Mouse (Mus musculus): ENCODE results near the gene Nxf2. TPM values are rescaled to one million over a fixed set of nuclear protein-coding genes. Genes with fewer than 3 reads are reported as not detected.
A peak's percentile ranks its signal among the peaks of the same experiment; 100 is the strongest.

The Nxf2 gene
- 0.47 and 1.1 TPM in 2 replicates for polyA plus RNA-seq (2016; fragmentation: Nextera tagmentation; extraction: Ambion mirVana)

GRCm38 (mm10) chrX:134964546-134964945, at the start of gene Nxf2:
Gene Nxf2 (minus strand): TSS chrX:134964754.
- ATAC-seq (ENCODE audit: low FRiP score) = no peak
- no peaks in the 10 kb centered on the region; the same call in 1 of the 2 replicates for H3K27me3 ChIP-seq
- H3K27ac ChIP-seq = no peak within 1 kb of the TSS
- H3K4me3 ChIP-seq = peak within 1 kb of the TSS; percentile 32
- no peak within 1 kb of the TSS for H3K9ac ChIP-seq
- H3K4me2 ChIP-seq (replicated peaks) = peak within 1 kb of the TSS; percentile 47
- no peaks in the 10 kb centered on the region for H3K9me3 ChIP-seq (replicated peaks)
- 92% methylated on average over 19 of the region's 19 CpGs for WGBS
- H3K36me3 ChIP-seq = no peaks in the 10 kb centered on the region
- H3K4me1 ChIP-seq = no peaks in the 10 kb centered on the region

GRCm38 (mm10) chrX:135011381-135011780, 46.8 kb upstream of the Nxf2 start:
- H3K4me1 ChIP-seq = no peaks in the 10 kb centered on the region
- no peak for ATAC-seq (ENCODE audit: low FRiP score)
- H3K27me3 ChIP-seq = peaks cover 21% of the 10 kb centered on the region
- no peak overlapping the region for H3K27ac ChIP-seq
- no peaks in the 10 kb centered on the region for H3K36me3 ChIP-seq
- no peak overlapping the region for H3K9ac ChIP-seq
- no peak overlapping the region for H3K4me3 ChIP-seq
- no peaks in the 10 kb centered on the region for H3K9me3 ChIP-seq (replicated peaks)
- 45% methylated on average over 3 of the region's 3 CpGs for WGBS
- no peak overlapping the region for H3K4me2 ChIP-seq (replicated peaks)

- WGBS = 34% methylated on average over 6 of the region's 6 CpGs
- H3K27ac ChIP-seq = no peak overlapping the region
- H3K36me3 ChIP-seq = no peaks in the 10 kb centered on the region
- peaks cover 13% of the 10 kb centered on the region for H3K27me3 ChIP-seq
- ATAC-seq (ENCODE audit: low FRiP score) = peak; percentile 42; the same call in 1 of the 2 replicates
- H3K4me3 ChIP-seq = peak overlapping the region; percentile 58
- H3K9ac ChIP-seq = no peak overlapping the region
- H3K4me2 ChIP-seq (replicated peaks) = peak overlapping the region; percentile 42
- H3K4me1 ChIP-seq = no peaks in the 10 kb centered on the region
- H3K9me3 ChIP-seq (replicated peaks) = no peaks in the 10 kb centered on the region
Observed at GRCm38 (mm10) chrX:135009471-135009815, 44.9 kb upstream of the Nxf2 start.

- no peaks in the 10 kb centered on the region for H3K36me3 ChIP-seq
- H3K4me1 ChIP-seq = no peaks in the 10 kb centered on the region
- H3K9ac ChIP-seq = peak within 1 kb of the TSS; percentile 78
- peaks cover 13% of the 10 kb centered on the region for H3K27me3 ChIP-seq
- peak within 1 kb of the TSS; percentile 49 for H3K4me2 ChIP-seq (replicated peaks)
- peak; percentile 99 for ATAC-seq (ENCODE audit: low FRiP score)
- H3K4me3 ChIP-seq = peak within 1 kb of the TSS; percentile 58
- H3K27ac ChIP-seq = peak within 1 kb of the TSS; percentile 95
- no peaks in the 10 kb centered on the region for H3K9me3 ChIP-seq (replicated peaks)
- WGBS = 26% methylated on average over 49 of the region's 65 CpGs
Observed at GRCm38 (mm10) chrX:135008720-135009470, 44.3 kb upstream of the Nxf2 start, which contains the start of gene Zmat1. Gene Zmat1 (minus strand): TSS chrX:135009209.

- H3K27me3 ChIP-seq = peaks cover 13% of the 10 kb centered on the region
- peak overlapping the region; percentile 49 for H3K4me2 ChIP-seq (replicated peaks)
- no peaks in the 10 kb centered on the region for H3K36me3 ChIP-seq
- no peak overlapping the region; the same call in 1 of the 2 replicates for H3K9ac ChIP-seq
- H3K9me3 ChIP-seq (replicated peaks) = no peaks in the 10 kb centered on the region
- no peak for ATAC-seq (ENCODE audit: low FRiP score)
- WGBS = 37% methylated on average over 5 of the region's 5 CpGs
- H3K4me1 ChIP-seq = no peaks in the 10 kb centered on the region
- H3K27ac ChIP-seq = no peak overlapping the region
- peak overlapping the region; percentile 58 for H3K4me3 ChIP-seq
Observed at GRCm38 (mm10) chrX:135008021-135008420, 43.5 kb upstream of the Nxf2 start.

GRCm38 (mm10) chrX:134963305-134964094, 1.1 kb downstream of the Nxf2 start:
- 0 out of 2 replicates have a peak, but pooled peaks cover 4% of the 10 kb centered on the region for H3K27me3 ChIP-seq
- no peak overlapping the region for H3K9ac ChIP-seq
- WGBS = 48% methylated on average over 42 of the region's 53 CpGs
- H3K9me3 ChIP-seq (replicated peaks) = no peaks in the 10 kb centered on the region
- H3K4me1 ChIP-seq = no peaks in the 10 kb centered on the region
- H3K36me3 ChIP-seq = no peaks in the 10 kb centered on the region
- ATAC-seq (ENCODE audit: low FRiP score) = peak; percentile 89
- no peak overlapping the region for H3K27ac ChIP-seq
- peak overlapping the region; percentile 32 for H3K4me3 ChIP-seq
- H3K4me2 ChIP-seq (replicated peaks) = peak overlapping the region; percentile 47

- Histone ChIP-seq H3K4me1 (no peaks in the 10 kb centered on the region), H3K9me3 (replicated peaks) (no peaks in the 10 kb centered on the region), H3K9ac (no peak overlapping the region), H3K27me3 (peaks cover 4% of the 10 kb centered on the region; the same call in 1 of the 2 replicates), H3K27ac (no peak overlapping the region), H3K36me3 (no peaks in the 10 kb centered on the region), H3K4me2 (replicated peaks) (no peak overlapping the region), H3K4me3 (no peak overlapping the region)
- no peak for ATAC-seq (ENCODE audit: low FRiP score)
- WGBS = 38% methylated on average over 5 of the region's 5 CpGs
Observed at GRCm38 (mm10) chrX:134930361-134930760, 34.2 kb downstream of the Nxf2 start.

- H3K4me1 ChIP-seq = no peaks in the 10 kb centered on the region
- no peak overlapping the region for H3K9ac ChIP-seq
- H3K27me3 ChIP-seq = peaks cover 4% of the 10 kb centered on the region; the same call in 1 of the 2 replicates
- no peak overlapping the region for H3K4me2 ChIP-seq (replicated peaks)
- no peaks in the 10 kb centered on the region for H3K9me3 ChIP-seq (replicated peaks)
- 80% methylated on average over 5 of the region's 5 CpGs for WGBS
- no peaks in the 10 kb centered on the region for H3K36me3 ChIP-seq
- no peak overlapping the region for H3K27ac ChIP-seq
- ATAC-seq (ENCODE audit: low FRiP score) = no peak
- no peak overlapping the region for H3K4me3 ChIP-seq
Observed at GRCm38 (mm10) chrX:134929927-134930326, 34.6 kb downstream of the Nxf2 start.

GRCm38 (mm10) chrX:134925058-134925457, 39.5 kb downstream of the Nxf2 start:
- ATAC-seq (ENCODE audit: low FRiP score) = no peak
- Histone ChIP-seq H3K36me3 (no peaks in the 10 kb centered on the region), H3K27ac (no peak overlapping the region)

GRCm38 (mm10) chrX:134923675-134924424, 40.7 kb downstream of the Nxf2 start:
- Histone ChIP-seq H3K4me1 (no peaks in the 10 kb centered on the region), H3K36me3 (no peaks in the 10 kb centered on the region), H3K4me2 (replicated peaks) (no peak overlapping the region), H3K27me3 (peaks cover 4% of the 10 kb centered on the region; the same call in 1 of the 2 replicates), H3K27ac (no peak overlapping the region), H3K9ac (no peak overlapping the region), H3K9me3 (replicated peaks) (no peaks in the 10 kb centered on the region), H3K4me3 (no peak overlapping the region)
- WGBS = 63% methylated on average over 7 of the region's 7 CpGs
- ATAC-seq (ENCODE audit: low FRiP score) = no peak

More at GRCm38 (mm10) chrX:134925058-134925457, 39.5 kb downstream of the Nxf2 start:
- no peak overlapping the region for H3K4me3 ChIP-seq
- no peaks in the 10 kb centered on the region for H3K4me1 ChIP-seq
- no peak overlapping the region for H3K9ac ChIP-seq
- H3K27me3 ChIP-seq = peaks cover 4% of the 10 kb centered on the region; the same call in 1 of the 2 replicates
- H3K9me3 ChIP-seq (replicated peaks) = no peaks in the 10 kb centered on the region
- H3K4me2 ChIP-seq (replicated peaks) = no peak overlapping the region

- ATAC-seq (ENCODE audit: low FRiP score) = no peak
- H3K4me2 ChIP-seq (replicated peaks) = no peak overlapping the region
- no peak overlapping the region for H3K9ac ChIP-seq
- H3K27ac ChIP-seq = no peak overlapping the region
- H3K4me3 ChIP-seq = no peak overlapping the region
- no peaks in the 10 kb centered on the region for H3K4me1 ChIP-seq
- H3K9me3 ChIP-seq (replicated peaks) = no peaks in the 10 kb centered on the region
- no peaks in the 10 kb centered on the region for H3K36me3 ChIP-seq
- H3K27me3 ChIP-seq = no peaks in the 10 kb centered on the region
- 68% methylated on average over 1 of the region's 1 CpGs for WGBS
Observed at GRCm38 (mm10) chrX:134919220-134919619, 45.3 kb downstream of the Nxf2 start.

GRCm38 (mm10) chrX:134915745-134916144, 48.8 kb downstream of the Nxf2 start:
- 76% methylated on average over 2 of the region's 2 CpGs for WGBS
- H3K9me3 ChIP-seq (replicated peaks) = no peaks in the 10 kb centered on the region
- H3K9ac ChIP-seq = no peak overlapping the region
- H3K27ac ChIP-seq = no peak overlapping the region
- no peak overlapping the region for H3K4me3 ChIP-seq
- H3K36me3 ChIP-seq = no peaks in the 10 kb centered on the region
- 0 out of 2 replicates have a peak, but pooled peaks cover 3% of the 10 kb centered on the region for H3K27me3 ChIP-seq
- no peak for ATAC-seq (ENCODE audit: low FRiP score)
- H3K4me1 ChIP-seq = no peaks in the 10 kb centered on the region
- no peak overlapping the region for H3K4me2 ChIP-seq (replicated peaks)
